Mouse (Mus musculus) spleen, postnatal 4 days (tissue): ENCODE data around the gene Tmem126b.

Experiments used
- DNase-seq, 2 experiments: peaks; one replicate each; pipeline ENCODE4 v3.0.0; 2022; ENCODE audit warnings: low spot score in 2 of 2

Gene Tmem126b

GRCm38 (mm10) chr7:90475793-90476312 is at the start of gene Tmem126b:
Gene Tmem126b (minus strand): TSS chr7:90476001.
- DNase-seq = peak; percentile 99

GRCm38 (mm10) chr7:90512293-90512692 is 36.5 kb upstream of the Tmem126b start:
- DNase-seq = no peak

DNA sequence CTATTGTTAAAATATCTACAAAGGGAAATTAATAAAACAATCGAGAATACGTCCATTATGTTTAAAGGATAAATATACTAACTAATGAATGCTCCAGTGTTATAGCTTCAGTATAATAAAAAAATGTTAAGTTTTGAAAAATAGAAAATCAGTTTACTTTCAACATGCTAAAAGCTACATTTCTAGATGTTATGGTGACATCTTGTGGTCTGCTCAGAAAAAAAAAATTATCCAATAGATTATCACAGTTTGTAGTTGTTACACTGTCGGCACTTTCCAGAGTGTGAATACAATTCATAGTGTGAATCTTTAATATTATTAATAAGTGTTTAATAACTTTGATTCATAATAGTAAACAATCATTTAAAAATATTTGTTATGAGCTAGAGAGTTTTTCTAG is 32.3 kb upstream of the Tmem126b start:
- no peak for DNase-seq

DNA sequence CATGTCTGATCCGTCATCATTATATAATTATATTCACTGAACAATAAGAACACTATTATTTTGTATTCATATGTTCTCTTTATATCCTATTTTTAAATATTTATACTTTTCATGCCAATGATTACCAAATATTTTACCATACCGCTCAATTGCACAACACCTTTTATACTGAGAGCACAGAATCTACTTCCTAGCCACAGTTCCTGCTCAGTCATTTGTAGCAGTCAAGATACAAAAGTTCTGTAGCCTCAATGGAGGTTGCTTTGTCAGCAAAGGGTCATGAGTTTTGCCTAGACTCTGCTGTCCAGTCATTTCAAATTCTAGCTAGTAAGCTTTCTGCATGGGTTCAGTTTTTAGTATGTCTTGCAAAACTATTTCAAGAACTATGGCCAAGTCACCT is 6.8 kb upstream of the Tmem126b start:
- no peak for DNase-seq

DNA sequence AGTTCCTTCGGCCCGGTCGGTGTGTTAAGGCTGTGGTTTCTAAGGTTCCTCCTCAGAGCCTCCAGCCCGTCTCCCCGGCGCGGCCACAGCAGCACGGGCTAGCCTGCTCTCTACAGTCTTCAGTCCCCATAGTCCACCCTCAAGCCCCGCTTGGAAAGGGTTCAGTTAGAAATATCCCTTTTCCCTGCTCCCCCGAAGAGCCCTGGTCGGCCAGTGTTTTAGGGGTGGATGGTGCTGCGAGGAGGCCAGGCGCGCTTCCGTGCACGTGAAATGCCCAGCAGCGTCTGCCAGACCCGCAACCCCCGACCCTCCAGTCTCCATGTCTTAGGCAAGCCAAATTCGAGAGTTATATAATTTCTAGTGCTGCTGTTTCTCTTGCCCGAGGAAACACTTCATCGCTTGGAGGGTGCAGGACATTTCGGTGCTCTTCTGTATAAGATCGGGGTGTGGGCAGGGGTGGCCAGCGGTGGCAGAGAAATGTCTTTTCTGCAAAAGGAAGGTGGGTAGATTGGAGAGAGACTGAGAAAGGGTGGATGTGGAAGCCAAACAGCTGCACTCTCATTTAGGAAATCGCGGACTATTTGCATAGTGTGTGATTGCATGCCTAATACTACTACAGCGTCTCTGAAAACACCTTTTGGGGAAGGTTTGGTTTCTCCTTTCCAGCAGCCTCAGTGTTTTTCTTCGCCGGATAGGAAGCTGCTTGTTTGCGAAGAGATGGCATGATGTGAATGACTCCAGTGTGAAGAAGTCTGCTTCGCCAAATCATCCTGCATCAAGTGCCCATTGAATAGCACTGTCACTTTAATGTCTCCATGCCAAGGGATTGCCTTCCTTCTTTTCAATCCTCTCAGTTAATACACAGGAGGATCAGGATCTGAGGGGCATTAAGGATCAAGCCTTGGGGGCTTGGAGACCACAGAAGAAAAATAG is 778 bp upstream of the Tmem126b start, which contains the start of gene Dlg2:
Dlg2 (plus strand) TSS at position 360 of the 933 bp plus-strand sequence.
- DNase-seq = no peak

GRCm38 (mm10) chr7:90473511-90473910 is 2.3 kb downstream of the Tmem126b start:
- DNase-seq = no peak

DNA sequence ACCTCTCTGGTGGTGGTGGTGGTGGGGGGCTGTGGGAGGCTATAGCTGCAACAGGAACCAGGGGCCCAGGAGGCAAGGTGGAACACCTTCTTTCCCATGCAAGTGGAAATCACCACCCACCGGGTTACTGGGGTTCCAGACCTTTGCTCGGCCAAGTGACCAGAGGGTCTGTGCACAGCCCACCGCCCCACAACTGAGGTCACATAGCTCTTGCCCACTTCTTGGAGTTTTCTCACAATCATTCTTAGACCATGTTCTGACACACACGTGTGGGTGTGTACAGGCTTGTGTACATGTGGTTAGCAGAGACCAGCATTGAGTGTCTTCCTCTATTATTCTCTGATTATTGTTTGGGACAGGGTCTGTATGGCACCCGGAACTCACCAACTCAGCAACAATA is 14.4 kb downstream of the Tmem126b start:
- no peak for DNase-seq

- DNase-seq = peak; percentile 50 to 78
These were observed 14.9 kb downstream of the Tmem126b start for GRCm38 (mm10) chr7:90460930-90461329.

DNA sequence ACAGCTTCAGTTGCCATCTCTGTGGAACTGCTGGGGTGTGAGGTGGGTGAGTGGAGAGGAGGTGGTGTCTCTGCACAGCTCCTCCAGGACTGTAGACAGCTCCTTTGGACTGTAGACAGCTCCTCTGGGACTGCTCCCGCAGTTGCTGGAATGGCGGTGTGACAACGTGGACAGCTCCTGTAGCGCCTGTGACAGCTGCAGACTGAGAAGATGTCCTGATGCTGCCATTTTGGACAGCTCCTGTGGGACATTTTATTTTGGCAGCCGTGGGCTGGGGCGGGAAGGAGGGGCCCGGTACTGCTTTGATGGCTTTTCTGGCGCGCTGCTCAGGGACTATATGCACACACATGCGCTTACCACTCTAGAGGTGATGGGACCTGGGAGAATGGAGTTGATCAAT is 15.5 kb downstream of the Tmem126b start:
- no peak for DNase-seq

- DNase-seq = no peak
These were observed 18.3 kb downstream of the Tmem126b start for GRCm38 (mm10) chr7:90457517-90457916.

GRCm38 (mm10) chr7:90456845-90457468 is 18.8 kb downstream of the Tmem126b start, which contains the start of gene Tmem126a:
Gene Tmem126a (minus strand): TSS chr7:90457229.
- DNase-seq = peak; percentile 72 to 86

- no peak for DNase-seq
These were observed 19.5 kb downstream of the Tmem126b start for GRCm38 (mm10) chr7:90456149-90456844.

DNA sequence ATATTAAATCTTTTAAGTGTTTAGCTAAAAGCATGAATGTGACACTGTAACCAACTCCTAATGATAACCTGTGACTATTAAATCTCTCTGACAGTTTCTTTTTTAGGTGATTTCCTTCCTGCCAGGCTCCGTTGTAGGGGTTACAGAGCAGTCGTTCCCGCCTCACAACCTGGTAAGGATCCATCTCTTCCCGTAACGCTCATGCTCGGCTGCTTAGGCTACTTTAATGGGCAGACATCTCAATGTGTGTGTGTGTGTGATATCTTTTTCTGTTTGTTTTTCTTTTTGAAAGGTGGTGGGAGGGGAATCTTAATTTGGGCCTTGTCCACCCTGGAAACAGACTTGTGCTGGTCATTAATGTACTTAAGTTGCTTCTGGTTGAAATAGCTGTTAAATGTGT is 31.6 kb downstream of the Tmem126b start:
- DNase-seq = no peak

- peak; percentile 75 to 88 for DNase-seq
These were observed 32.4 kb downstream of the Tmem126b start for GRCm38 (mm10) chr7:90443101-90444091.

DNA sequence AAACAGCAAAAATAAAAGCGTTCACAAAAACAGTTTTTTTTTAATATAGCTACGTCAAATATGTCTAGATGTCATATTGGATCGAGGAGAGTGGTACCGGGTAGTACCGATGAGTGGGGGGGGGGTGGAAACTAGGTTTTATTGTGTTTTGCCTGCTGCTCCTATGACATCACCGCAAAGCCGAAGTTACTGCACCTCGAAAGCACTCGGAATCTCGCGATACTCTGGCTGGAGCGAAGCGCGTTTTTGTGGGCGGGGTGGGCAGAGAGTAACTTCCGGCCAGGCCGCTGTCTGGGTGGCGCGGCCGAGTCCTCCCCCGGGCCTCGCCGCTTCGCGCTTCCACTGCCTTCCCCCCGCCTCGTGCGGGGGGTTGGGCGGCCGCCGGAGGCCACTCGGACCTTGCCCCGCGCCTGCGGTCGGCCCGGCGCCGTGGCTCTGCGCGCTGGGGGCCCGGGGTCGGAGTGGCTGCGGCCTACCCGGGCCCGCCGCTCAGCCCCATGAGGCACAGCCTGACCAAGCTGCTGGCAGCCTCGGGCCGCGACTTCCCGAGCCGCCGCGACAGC is 33.2 kb downstream of the Tmem126b start, which contains the start of gene Crebzf:
Crebzf (plus strand) TSS at position 212 of the 563 bp plus-strand sequence.
- DNase-seq = peak; percentile 95 to 97

DNA sequence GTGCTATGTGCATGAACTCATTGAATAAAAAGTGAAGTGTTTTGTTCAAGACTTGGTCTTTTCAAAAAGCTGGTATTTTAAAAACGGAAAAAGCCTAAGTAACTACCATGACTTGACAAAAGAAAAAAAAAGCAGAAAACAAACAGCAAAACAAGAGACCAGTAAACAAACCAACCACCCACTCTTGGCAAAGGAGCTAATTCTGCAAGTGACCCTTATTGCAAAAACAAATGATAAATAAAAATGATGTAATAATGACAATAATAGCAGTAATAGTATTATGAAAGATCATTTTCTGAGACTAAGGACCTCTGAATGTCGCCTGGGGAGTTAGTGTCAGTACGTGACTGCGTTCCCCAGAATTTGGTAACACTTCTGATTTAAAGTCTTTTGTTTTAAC is 33.7 kb downstream of the Tmem126b start:
- DNase-seq = no peak

- no peak for DNase-seq
These were observed 35.8 kb downstream of the Tmem126b start for GRCm38 (mm10) chr7:90440044-90440443.

DNA sequence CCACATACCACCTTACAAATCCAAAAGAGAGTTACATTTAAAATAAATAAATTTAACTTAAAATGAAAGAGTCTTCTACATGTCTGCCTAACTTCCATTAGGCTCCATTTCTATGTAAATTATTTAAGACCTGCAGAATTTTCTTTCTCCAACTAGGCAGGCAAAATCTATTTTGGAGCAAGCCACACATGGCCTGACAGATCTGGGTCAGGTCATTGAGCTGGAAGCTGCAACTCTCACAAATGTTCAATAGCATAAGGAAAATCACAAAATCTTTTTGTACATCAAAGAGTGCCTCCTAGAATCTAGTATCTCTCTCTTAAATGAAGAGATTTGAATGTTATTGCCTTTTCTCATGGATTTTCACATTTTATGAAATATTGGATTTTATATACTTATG is 43.6 kb downstream of the Tmem126b start:
- no peak for DNase-seq

DNA sequence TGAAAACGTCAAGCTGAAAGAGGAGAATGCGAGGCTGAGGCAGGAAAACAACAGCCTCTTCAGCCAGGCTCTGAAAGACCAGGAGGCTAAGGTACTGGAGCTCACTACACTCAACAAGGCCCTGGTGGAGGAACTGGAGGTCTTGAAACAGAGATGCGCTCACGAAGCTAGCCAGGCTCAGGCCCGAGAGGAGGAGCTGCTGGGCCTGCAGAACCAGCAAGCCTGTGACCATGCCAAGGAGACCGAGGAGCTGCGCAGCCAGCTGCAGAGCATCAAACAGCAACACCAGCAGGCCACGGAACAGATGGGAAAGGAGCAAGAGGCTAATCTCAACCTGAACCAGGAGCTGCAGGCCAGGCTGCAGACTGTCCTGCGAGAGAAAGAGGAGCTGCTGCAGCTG is 48.8 kb downstream of the Tmem126b start:
- no peak for DNase-seq
